Mouse (Mus musculus): ENCODE results near the gene Mms19.
A peak's percentile ranks its signal among the peaks of the same experiment; 100 is the strongest.

Gene Mms19

GRCm38 (mm10) chr19:41980819-41981594, at the start of gene Mms19:
Gene Mms19 (minus strand): TSS chr19:41981157.
- DNase-seq (ENCODE audit: low spot score), result peak; percentile 99

- DNase-seq (ENCODE audit: low spot score), result peak; percentile 87
Measured at GRCm38 (mm10) chr19:42026158-42026557, 45.2 kb upstream of the Mms19 start.

- no peak for DNase-seq (ENCODE audit: low spot score)
Measured at GRCm38 (mm10) chr19:42022542-42022848, 41.5 kb upstream of the Mms19 start.

GRCm38 (mm10) chr19:42021681-42022541, 41.0 kb upstream of the Mms19 start:
- DNase-seq (ENCODE audit: low spot score), result no peak

GRCm38 (mm10) chr19:42019011-42019522, 38.1 kb upstream of the Mms19 start:
- no peak for DNase-seq (ENCODE audit: low spot score)

GRCm38 (mm10) chr19:42017399-42018247, 36.7 kb upstream of the Mms19 start:
- peak; percentile 67 for DNase-seq (ENCODE audit: low spot score)

GRCm38 (mm10) chr19:42016840-42017239, 35.9 kb upstream of the Mms19 start:
- DNase-seq (ENCODE audit: low spot score), result no peak

- DNase-seq (ENCODE audit: low spot score), result no peak
Measured at GRCm38 (mm10) chr19:42016251-42016650, 35.3 kb upstream of the Mms19 start.

- no peak for DNase-seq (ENCODE audit: low spot score)
Measured at GRCm38 (mm10) chr19:42015001-42015400, 34.0 kb upstream of the Mms19 start.

GRCm38 (mm10) chr19:42014231-42014825, 33.4 kb upstream of the Mms19 start:
- DNase-seq (ENCODE audit: low spot score), result no peak

GRCm38 (mm10) chr19:42011123-42011522, 30.2 kb upstream of the Mms19 start:
- no peak for DNase-seq (ENCODE audit: low spot score)

- no peak for DNase-seq (ENCODE audit: low spot score)
Measured at GRCm38 (mm10) chr19:42010436-42010835, 29.5 kb upstream of the Mms19 start.

- no peak for DNase-seq (ENCODE audit: low spot score)
Measured at GRCm38 (mm10) chr19:42009067-42009466, 28.1 kb upstream of the Mms19 start.

- DNase-seq (ENCODE audit: low spot score), result no peak
Measured at GRCm38 (mm10) chr19:42008586-42008985, 27.6 kb upstream of the Mms19 start.

- DNase-seq (ENCODE audit: low spot score), result no peak
Measured at GRCm38 (mm10) chr19:42006568-42006967, 25.6 kb upstream of the Mms19 start.

GRCm38 (mm10) chr19:42005616-42006015, 24.7 kb upstream of the Mms19 start:
- DNase-seq (ENCODE audit: low spot score), result peak; percentile 62

- no peak for DNase-seq (ENCODE audit: low spot score)
Measured at GRCm38 (mm10) chr19:42004258-42004657, 23.3 kb upstream of the Mms19 start.

- no peak for DNase-seq (ENCODE audit: low spot score)
Measured at GRCm38 (mm10) chr19:42001253-42001980, 20.5 kb upstream of the Mms19 start.

- no peak for DNase-seq (ENCODE audit: low spot score)
Measured at GRCm38 (mm10) chr19:42000446-42000958, 19.5 kb upstream of the Mms19 start.

GRCm38 (mm10) chr19:41999688-42000283, 18.8 kb upstream of the Mms19 start:
- no peak for DNase-seq (ENCODE audit: low spot score)

All from layer of hippocampus, adult 11-12 months (tissue).